Mouse (Mus musculus) hindbrain, embryonic 13.5 days (tissue): Measurements from ENCODE around the gene Pip5k1b. TPM values are rescaled to one million over a fixed set of nuclear protein-coding genes. Genes with fewer than 3 reads are reported as not detected.

Source experiments
- ATAC-seq: fragments of 200-750 bp; cut with Nextera tagmentation; 2 replicates; pipeline ENCODE4 v1.8.0; 2017; ENCODE audit warnings: moderate TSS enrichment; ENCODE audit not compliant: low FRiP score
- H3K27ac ChIP-seq: fragments of 300-500 bp; sonication (generic); 2 replicates; pipeline ENCODE4 v1.5.1; 2015; ENCODE audit warnings: inconsistent platforms, mild to moderate bottlenecking, moderate library complexity
- H3K27me3 ChIP-seq: fragments of 300-500 bp; sonication (generic); 2 replicates; pipeline ENCODE4 v1.6.1; 2015; ENCODE audit warnings: mild to moderate bottlenecking, inconsistent platforms
- H3K36me3 ChIP-seq: fragments of 300-500 bp; sonication (generic); 2 replicates; pipeline ENCODE4 v1.6.1; 2015; ENCODE audit warnings: mild to moderate bottlenecking, inconsistent platforms
- H3K4me1 ChIP-seq: fragments of 300-500 bp; sonication (generic); replicated peaks from 2 replicates; pipeline ENCODE4 v1.6.1; 2015; ENCODE audit warnings: inconsistent platforms
- H3K4me2 ChIP-seq: fragments of 300-500 bp; sonication (generic); 2 replicates; pipeline ENCODE4 v1.6.1; 2015; ENCODE audit warnings: inconsistent platforms, mild to moderate bottlenecking, moderate library complexity
- H3K4me3 ChIP-seq: fragments of 300-500 bp; sonication (generic); 2 replicates; pipeline ENCODE4 v1.5.1; 2015; ENCODE audit warnings: mild to moderate bottlenecking, inconsistent platforms
- H3K9ac ChIP-seq: fragments of 300-500 bp; sonication (generic); 2 replicates; pipeline ENCODE4 v1.6.1; 2015; ENCODE audit warnings: mild to moderate bottlenecking, inconsistent platforms
- H3K9me3 ChIP-seq: fragments of 300-500 bp; sonication (generic); 2 replicates; pipeline ENCODE4 v1.6.1; 2016; ENCODE audit warnings: inconsistent platforms
- WGBS: fragments of 180-500 bp; shearing (Covaris S2); methylation state at CpG from one replicate; pipeline ENCODE4 v1.1.7; 2015; 5-methylcytosine and 5-hydroxymethylcytosine counted together
- polyA plus RNA-seq: library from polyadenylated mRNA; unstranded; fragments of >200 nt; fragmentation: Nextera tagmentation; extraction: Ambion mirVana; gene quantifications from 2 replicates; pipeline ENCODE4 v1.2.1, GENCODE M21; 2015

The Pip5k1b gene
- polyA plus RNA-seq, 1 experiment from 2014 or later = 1.5 TPM

DNA sequence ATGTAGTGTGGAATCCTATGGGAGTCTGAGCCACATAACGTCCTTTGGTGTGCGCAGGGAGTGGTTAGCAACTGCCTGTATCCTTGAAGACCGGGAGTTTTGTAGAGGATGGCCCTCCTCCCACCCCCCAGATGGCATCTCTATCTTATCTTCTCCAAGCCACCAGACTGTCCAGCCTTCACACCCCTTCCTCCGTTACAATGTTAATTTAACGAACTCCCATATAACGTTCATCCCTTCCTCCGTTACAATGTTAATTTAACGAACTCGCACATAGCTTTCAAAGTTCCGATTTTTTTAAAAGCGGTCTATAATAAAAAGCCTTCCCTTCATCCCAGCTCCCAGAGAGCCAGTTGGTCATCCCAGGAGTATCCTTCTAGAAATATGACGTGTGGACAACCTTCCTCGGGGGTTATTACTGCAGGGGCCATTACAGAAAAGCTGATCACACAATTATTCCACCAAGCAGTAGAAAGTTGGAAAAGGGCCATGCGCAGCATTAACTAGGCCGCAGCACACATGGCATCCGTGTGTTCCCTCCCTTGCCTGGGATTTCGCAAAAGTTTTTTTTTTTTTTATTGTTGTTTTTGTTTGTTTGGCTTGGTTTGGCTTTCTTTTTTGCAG is 13.9 kb downstream of the Pip5k1b start:
- ATAC-seq = no peak
- H3K36me3 ChIP-seq = no peaks in the 10 kb centered on the region
- no peak overlapping the region for H3K4me2 ChIP-seq
- WGBS = 91% methylated on average over 17 of the region's 17 CpGs
- H3K4me3 ChIP-seq = no peak overlapping the region
- no peak overlapping the region for H3K27ac ChIP-seq
- H3K4me1 ChIP-seq = no peaks in the 10 kb centered on the region
- H3K9me3 ChIP-seq = no peaks in the 10 kb centered on the region
- H3K9ac ChIP-seq = no peak overlapping the region
- H3K27me3 ChIP-seq = no peaks in the 10 kb centered on the region

DNA sequence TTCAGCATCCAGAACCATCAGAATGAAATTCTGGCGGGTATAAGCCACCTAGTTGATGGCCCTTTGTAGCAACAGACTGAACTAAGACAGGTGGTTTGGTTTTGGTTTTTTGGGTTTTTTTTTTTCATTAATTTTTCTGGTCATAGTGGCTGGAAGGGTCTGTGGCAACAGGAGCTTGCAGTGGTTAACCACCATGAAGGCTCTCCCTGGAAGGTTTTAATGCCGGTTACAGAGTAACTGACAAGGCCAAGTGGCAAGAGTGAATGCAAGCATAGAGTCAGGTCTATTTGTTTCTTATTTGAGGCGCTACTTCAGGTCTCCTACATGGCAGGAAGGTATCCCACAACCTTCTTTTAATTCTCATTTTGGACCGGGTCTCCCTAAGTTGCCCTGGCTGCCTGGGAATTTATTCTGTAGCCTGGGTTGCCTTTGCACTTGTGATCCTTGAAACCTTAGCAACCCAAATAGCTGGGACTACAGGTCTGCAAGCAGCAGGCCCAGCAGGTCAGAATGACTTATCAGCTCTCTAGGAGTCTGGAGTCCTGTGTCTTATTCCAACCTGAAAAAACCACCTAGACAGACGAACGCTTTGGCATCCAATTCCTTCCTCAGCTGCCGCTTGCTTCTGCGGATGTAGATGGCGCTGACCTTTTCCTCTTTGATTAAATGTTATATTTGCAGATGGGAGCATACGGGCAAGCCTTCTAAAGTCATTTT is 14.6 kb downstream of the Pip5k1b start:
- H3K9ac ChIP-seq = no peak overlapping the region
- no peak overlapping the region for H3K4me3 ChIP-seq
- no peak for ATAC-seq
- H3K36me3 ChIP-seq = no peaks in the 10 kb centered on the region
- H3K27me3 ChIP-seq = no peaks in the 10 kb centered on the region
- H3K9me3 ChIP-seq = no peaks in the 10 kb centered on the region
- no peak overlapping the region for H3K4me2 ChIP-seq
- WGBS = 93% methylated on average over 10 of the region's 10 CpGs
- no peaks in the 10 kb centered on the region for H3K4me1 ChIP-seq
- H3K27ac ChIP-seq = no peak overlapping the region

DNA sequence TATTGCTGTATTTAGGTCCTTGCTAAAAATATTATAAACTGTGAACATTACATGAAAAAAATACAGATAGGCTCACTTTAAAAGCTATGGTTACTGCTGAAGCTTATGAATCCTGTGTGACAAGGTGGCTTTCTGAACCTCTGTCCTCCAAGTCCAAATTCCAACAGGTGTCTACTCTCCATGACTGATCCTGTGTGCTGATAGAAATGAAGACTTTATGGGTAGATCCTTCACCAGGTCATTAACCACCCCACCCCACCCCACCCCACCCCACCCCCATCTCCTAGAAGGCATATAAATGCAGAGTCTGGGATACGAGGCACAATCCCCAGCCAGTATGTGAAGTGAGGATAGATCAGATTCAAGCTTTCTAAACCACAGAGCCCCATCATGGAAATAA is 16.6 kb downstream of the Pip5k1b start:
- Histone ChIP-seq H3K27ac (no peak overlapping the region), H3K4me3 (no peak overlapping the region), H3K4me1 (no peaks in the 10 kb centered on the region), H3K9ac (no peak overlapping the region), H3K27me3 (no peaks in the 10 kb centered on the region), H3K36me3 (no peaks in the 10 kb centered on the region), H3K9me3 (no peaks in the 10 kb centered on the region), H3K4me2 (no peak overlapping the region)
- WGBS = 92% methylated on average over 1 of the region's 1 CpGs
- ATAC-seq = no peak

DNA sequence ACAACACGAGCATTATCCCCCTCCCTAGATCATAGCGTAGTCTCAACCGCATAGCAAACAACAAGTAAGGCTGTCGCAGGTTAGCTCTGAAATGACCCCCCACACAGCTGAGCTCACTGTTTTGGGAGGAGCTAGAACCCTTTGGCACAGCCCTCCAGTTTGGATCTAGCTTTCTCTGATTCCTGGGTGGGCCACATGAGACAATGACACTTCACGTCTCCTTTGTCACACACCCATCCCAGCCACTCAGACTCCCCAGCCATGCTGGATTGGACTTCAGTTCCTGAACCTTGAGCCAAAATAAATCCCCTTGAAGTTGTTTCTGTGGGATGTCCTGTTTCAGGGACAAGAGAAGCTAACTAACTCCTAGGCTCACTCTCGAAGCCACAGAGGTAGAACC is 17.5 kb downstream of the Pip5k1b start:
- WGBS = 89% methylated on average over 6 of the region's 6 CpGs
- H3K4me3 ChIP-seq = no peak overlapping the region
- H3K9ac ChIP-seq = no peak overlapping the region
- H3K4me1 ChIP-seq = no peaks in the 10 kb centered on the region
- no peak overlapping the region for H3K4me2 ChIP-seq
- H3K36me3 ChIP-seq = no peaks in the 10 kb centered on the region
- no peak for ATAC-seq
- H3K27ac ChIP-seq = no peak overlapping the region
- no peaks in the 10 kb centered on the region for H3K27me3 ChIP-seq
- H3K9me3 ChIP-seq = no peaks in the 10 kb centered on the region

DNA sequence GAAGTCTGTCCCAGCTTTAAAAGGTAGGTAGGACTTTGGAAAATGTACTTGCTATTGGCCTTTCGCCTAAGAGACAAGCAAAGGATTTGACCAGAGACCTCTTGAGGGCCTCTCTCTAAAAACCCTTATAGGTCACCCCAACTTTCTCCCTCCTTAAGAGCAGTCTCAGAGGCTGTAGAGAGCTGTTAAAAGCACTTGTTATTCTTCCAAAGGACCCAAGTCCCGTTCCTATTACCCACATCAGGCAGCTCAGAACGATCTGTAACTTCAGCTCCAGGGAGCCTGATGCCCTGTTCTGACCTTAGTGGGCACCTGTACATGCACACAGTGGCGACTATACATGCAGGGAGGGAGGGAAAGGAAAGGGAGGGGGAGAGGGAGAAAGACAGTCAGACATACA is 18.0 kb downstream of the Pip5k1b start:
- ATAC-seq = no peak
- H3K9ac ChIP-seq = no peak overlapping the region
- no peaks in the 10 kb centered on the region for H3K4me1 ChIP-seq
- no peak overlapping the region for H3K4me3 ChIP-seq
- 88% methylated on average over 4 of the region's 4 CpGs for WGBS
- H3K27me3 ChIP-seq = no peaks in the 10 kb centered on the region
- H3K9me3 ChIP-seq = no peaks in the 10 kb centered on the region
- H3K36me3 ChIP-seq = no peaks in the 10 kb centered on the region
- no peak overlapping the region for H3K4me2 ChIP-seq
- H3K27ac ChIP-seq = no peak overlapping the region

DNA sequence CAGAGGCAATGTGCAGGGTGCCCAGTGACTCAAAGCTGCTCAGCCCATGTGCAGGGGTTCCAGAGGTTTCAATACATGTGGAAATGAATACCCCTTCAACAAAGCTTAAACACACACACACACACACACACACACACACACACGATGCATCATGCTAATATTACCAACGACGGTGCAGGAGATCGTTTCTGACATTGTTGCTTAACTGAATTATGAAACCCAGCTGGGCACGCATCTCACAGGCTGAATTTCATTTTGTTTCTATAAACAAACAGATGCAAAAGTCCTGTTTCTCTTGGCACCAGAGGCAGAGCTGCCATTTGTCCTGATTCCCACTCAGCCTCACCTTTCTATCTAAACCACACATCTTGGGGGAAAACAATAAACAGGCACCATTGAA is 18.8 kb downstream of the Pip5k1b start:
- H3K36me3 ChIP-seq = no peaks in the 10 kb centered on the region
- ATAC-seq = no peak
- H3K9ac ChIP-seq = no peak overlapping the region
- no peaks in the 10 kb centered on the region for H3K9me3 ChIP-seq
- no peak overlapping the region for H3K4me3 ChIP-seq
- no peaks in the 10 kb centered on the region for H3K4me1 ChIP-seq
- no peak overlapping the region for H3K27ac ChIP-seq
- WGBS = 82% methylated on average over 5 of the region's 5 CpGs
- H3K27me3 ChIP-seq = no peaks in the 10 kb centered on the region
- H3K4me2 ChIP-seq = no peak overlapping the region

DNA sequence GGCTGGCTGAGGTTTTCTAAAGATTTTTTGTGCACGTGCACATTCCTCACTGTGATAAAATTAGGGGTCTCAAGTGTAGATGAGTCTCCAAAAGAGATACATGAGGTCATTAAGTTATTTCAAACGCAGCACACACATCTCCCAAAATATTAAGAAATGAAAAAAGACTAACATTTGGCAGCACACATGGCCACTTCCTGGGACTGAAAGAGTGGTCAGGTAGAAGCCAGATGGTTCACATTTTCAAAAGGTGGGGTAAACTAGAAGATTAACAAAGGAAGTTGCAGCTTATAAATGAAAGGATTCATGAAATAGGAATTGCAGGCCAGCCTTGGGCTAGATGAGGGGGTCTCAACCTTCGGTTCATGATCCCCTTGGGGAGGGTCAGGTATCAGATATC is 19.4 kb downstream of the Pip5k1b start:
- H3K9me3 ChIP-seq = no peaks in the 10 kb centered on the region
- no peaks in the 10 kb centered on the region for H3K4me1 ChIP-seq
- H3K9ac ChIP-seq = no peak overlapping the region
- no peak overlapping the region for H3K27ac ChIP-seq
- no peak overlapping the region for H3K4me3 ChIP-seq
- no peaks in the 10 kb centered on the region for H3K27me3 ChIP-seq
- H3K4me2 ChIP-seq = no peak overlapping the region
- no peaks in the 10 kb centered on the region for H3K36me3 ChIP-seq
- no peak for ATAC-seq
- 94% methylated on average over 3 of the region's 3 CpGs for WGBS

DNA sequence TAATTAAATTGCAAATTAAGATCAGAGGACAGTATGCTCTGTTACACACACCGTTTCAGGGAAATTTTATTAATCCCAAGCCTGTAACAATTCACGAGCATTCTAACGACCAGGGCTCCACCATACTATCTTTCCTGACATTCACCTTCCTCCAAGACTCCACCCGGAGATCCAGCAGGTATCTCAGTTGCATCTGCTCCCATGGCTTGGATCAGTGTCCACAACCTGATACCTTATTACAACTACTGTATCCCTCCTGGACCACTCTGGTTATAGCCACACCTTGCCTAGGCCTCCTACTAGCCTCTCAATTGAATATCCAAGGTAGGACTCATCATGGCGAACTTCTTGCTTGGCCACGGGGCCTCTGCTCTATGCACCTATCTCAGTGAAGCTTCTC is 20.5 kb downstream of the Pip5k1b start:
- Histone ChIP-seq H3K4me2 (no peak overlapping the region), H3K4me3 (no peak overlapping the region), H3K4me1 (no peaks in the 10 kb centered on the region), H3K9me3 (no peaks in the 10 kb centered on the region), H3K9ac (no peak overlapping the region), H3K27me3 (no peaks in the 10 kb centered on the region), H3K27ac (no peak overlapping the region), H3K36me3 (no peaks in the 10 kb centered on the region)
- no peak for ATAC-seq
- WGBS = 86% methylated on average over 6 of the region's 6 CpGs

DNA sequence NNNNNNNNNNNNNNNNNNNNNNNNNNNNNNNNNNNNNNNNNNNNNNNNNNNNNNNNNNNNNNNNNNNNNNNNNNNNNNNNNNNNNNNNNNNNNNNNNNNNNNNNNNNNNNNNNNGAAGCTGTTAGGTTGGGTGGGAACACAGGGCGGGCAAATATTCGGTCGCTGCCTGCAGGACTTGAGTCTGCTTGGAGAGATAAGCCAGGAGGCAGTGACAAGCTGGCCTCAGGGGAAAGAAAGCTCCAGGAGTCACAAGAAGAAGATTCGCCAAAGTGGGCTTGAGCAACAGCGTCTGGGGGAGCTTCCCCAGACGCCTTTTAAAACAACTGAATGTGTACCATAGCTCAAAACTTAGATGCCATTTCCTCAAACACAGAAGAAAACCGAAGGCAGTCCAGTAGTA is 20.9 kb downstream of the Pip5k1b start:
- Histone ChIP-seq H3K9me3 (no peaks in the 10 kb centered on the region), H3K27me3 (no peaks in the 10 kb centered on the region), H3K4me1 (no peaks in the 10 kb centered on the region), H3K27ac (no peak overlapping the region), H3K36me3 (no peaks in the 10 kb centered on the region), H3K4me3 (no peak overlapping the region), H3K4me2 (no peak overlapping the region), H3K9ac (no peak overlapping the region)
- no peak for ATAC-seq
- 84% methylated on average over 7 of the region's 7 CpGs for WGBS

DNA sequence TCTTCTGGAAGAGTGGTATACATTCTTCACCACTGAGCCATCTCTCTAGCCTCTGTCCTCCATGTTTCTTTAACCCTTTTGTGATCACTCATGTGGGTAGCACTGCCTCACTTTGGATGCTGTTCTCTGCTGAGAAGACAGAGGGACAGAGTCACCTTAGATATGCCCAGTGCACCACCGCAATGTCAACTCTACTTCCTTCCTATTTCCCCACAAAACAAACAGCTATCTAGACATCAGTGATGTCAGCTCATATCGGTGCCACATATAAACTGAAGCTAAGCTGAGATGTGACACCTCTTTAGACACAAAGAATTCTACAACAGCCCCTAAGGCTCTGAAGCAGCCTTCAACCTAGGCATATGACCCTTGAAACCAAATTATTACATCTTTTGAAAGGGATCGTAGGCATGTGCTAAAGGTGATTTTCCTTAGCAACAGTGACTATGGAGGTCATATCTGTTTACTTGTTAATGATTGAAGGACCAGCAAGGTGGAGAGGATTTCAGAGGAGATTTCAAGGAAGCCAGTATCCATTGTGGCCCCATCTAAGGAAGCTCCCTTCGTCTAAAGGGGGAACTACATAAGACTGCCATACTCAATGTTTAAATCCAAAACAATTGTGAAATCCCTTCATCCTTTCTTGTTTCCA is 26.6 kb downstream of the Pip5k1b start:
- Histone ChIP-seq H3K9ac (no peak overlapping the region), H3K27ac (no peak overlapping the region), H3K27me3 (no peaks in the 10 kb centered on the region), H3K4me2 (no peak overlapping the region), H3K36me3 (no peaks in the 10 kb centered on the region), H3K4me3 (no peak overlapping the region), H3K9me3 (no peaks in the 10 kb centered on the region), H3K4me1 (no peaks in the 10 kb centered on the region)
- 90% methylated on average over 4 of the region's 4 CpGs for WGBS
- ATAC-seq = no peak

DNA sequence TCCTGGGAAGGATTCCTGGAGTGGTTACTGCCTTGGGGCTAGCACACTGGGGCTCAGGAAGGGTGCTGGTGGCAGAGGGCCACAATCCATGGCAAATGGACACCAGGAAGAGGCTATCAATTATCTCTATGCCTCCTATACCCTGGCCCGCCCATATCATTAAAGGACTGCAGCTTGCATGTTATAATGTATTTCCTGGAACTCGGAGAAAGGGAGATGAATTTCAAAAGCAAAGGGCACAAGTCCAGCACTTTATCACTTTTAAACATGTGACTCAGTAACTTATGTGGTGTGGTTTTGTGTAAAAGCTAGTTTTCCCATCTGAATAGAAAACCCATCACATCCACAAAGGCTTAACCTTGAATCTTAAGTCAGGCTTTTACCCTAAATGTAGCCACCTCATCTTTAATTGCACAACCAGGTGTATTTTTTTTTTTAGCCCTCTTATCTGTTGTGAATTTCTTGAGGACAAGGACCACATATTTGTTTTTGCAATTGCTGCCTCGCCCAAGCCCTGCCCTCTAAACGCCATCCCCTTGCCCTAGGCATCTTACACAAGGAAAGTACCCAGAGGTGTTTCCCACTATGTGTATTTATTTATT is 27.4 kb downstream of the Pip5k1b start:
- Histone ChIP-seq H3K36me3 (no peaks in the 10 kb centered on the region), H3K27me3 (no peaks in the 10 kb centered on the region), H3K4me1 (no peaks in the 10 kb centered on the region), H3K4me2 (no peak overlapping the region), H3K27ac (no peak overlapping the region), H3K9ac (no peak overlapping the region), H3K4me3 (no peak overlapping the region), H3K9me3 (no peaks in the 10 kb centered on the region)
- no peak for ATAC-seq
- WGBS = 88% methylated on average over 4 of the region's 4 CpGs

DNA sequence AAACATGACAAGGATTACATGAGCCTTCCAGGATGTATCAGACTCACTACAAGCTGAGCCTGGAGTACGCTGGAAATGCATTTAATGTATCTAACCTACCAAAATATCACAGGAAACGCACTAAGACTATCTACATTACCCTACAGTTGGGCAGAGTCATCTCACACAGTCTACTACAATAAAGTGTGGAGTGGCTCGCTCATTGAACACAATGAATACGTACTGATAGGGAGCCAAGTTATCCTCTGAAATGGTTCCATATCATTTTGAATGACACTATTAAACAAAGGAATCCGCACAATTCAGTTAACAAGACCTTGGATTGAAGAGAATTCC is 28.1 kb downstream of the Pip5k1b start:
- Histone ChIP-seq H3K4me1 (no peaks in the 10 kb centered on the region), H3K4me2 (no peak overlapping the region), H3K9ac (no peak overlapping the region), H3K36me3 (no peaks in the 10 kb centered on the region), H3K9me3 (no peaks in the 10 kb centered on the region), H3K27me3 (no peaks in the 10 kb centered on the region), H3K4me3 (no peak overlapping the region), H3K27ac (no peak overlapping the region)
- WGBS = 92% methylated on average over 5 of the region's 5 CpGs
- ATAC-seq = no peak
